Mouse (Mus musculus) monocyte, adult 2 months (primary cell): ENCODE measurements around the gene Olfr1396.
A peak's percentile ranks its signal among the peaks of the same experiment; 100 is the strongest.

Source experiments
- DNase-seq, 2 experiments: peaks; one replicate each; pipeline ENCODE4 v3.0.0; 2022; ENCODE audit warnings: low spot score in 2 of 2, low read depth in 1 of 2

The Olfr1396 gene

GRCm38 (mm10) chr11:49114774-49115173, at the start of gene Olfr1396:
Gene Olfr1396 (minus strand): TSS chr11:49114874.
- no peak for DNase-seq

GRCm38 (mm10) chr11:49156821-49157814, 42.4 kb upstream of the Olfr1396 start:
- DNase-seq, result no peak

DNA sequence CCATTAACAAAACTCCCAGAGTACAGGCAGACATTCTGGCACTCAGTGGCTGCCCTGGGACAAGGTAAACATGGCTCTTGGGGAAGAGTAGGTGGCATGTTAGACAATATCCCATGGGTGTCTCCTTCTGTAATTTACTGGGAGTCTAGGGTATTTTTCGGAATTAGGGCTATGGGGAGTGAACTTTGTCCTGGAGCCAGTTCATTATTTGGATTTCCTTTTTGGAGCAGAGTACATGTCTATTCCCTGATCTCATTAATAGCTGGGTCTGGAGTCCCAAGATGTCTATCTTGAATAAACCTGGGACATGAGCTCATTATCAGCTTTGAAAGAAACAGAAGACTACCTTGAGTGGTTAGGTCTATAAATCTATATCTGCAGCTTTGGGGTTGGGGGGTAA, 39.4 kb upstream of the Olfr1396 start, which contains the start of gene Olfr1394:
TSS of gene Olfr1394 (plus strand) at position 301 of the 400 bp plus-strand sequence.
- no peak for DNase-seq

GRCm38 (mm10) chr11:49141974-49142373, 27.3 kb upstream of the Olfr1396 start, which contains the start of gene Olfr1395:
Gene Olfr1395 (plus strand): TSS chr11:49142274.
- DNase-seq, result no peak

DNA sequence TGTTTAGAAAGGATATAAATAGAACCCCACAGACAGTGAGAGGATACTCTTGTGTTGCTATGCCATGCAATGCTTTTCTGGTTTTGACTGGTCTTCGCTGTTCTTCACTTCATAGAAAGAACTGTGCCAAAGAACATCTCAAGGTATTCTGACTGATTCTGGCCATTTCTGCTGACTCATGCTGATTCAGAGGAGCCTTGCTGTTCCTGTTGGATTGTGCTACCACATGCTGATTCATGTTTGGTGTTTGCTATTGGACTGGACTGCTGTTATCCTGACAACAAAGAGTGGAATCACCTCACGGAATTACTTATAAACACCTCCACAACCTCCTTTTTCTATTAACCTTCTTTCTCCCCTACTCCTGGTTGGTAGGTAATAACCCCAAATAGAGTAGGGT, 9.5 kb upstream of the Olfr1396 start:
- DNase-seq, result no peak

DNA sequence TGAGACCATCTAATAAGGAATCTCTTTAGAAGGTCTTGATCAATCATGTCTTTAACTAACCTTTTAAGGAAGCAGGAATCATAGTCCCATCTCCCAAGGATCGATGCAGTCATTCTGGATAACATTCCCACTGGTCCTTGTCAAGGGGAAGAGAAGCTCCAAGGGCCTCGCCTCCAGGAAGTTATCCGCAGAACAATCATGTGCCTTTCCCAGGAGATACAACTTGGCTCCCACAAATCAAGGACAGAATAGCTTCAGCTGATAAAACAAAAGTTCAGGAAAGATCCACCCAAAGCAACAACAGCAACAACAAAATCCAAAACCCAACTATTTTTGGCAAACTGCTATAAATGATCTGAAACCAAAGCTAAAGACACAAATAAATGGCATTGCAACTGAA, 5.0 kb upstream of the Olfr1396 start:
- DNase-seq, result no peak

GRCm38 (mm10) chr11:49114158-49114557, 516 bp downstream of the Olfr1396 start:
- DNase-seq, result no peak

DNA sequence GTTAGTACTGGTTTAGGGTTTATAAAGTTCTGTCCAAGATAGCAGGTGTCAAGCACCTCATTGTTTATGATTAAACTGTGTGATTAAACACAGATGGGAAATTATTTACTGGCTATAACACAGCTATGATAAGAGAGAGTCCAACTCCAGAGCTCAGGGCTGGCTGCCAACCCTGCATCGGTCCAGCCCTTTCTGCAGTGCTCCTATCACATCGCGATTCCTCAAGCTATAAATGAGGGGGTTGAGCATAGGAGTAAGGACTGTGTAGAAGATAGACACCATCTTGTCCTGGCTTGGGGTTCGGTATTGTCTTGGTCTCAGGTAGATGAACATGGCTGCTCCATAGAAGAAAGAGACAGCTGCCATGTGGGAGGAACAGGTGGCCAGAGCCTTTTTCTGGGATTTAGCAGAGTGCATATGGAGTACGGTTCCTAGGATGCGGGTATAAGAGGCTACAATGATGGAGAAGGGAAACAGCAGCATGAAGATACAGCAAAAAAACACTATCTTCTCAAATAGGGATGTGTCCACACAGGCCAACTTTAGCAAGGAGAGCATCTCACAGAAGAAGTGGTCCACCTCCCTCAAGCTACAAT, 2.0 kb downstream of the Olfr1396 start:
- DNase-seq, result no peak

GRCm38 (mm10) chr11:49111000-49111399, 3.7 kb downstream of the Olfr1396 start:
- no peak for DNase-seq

DNA sequence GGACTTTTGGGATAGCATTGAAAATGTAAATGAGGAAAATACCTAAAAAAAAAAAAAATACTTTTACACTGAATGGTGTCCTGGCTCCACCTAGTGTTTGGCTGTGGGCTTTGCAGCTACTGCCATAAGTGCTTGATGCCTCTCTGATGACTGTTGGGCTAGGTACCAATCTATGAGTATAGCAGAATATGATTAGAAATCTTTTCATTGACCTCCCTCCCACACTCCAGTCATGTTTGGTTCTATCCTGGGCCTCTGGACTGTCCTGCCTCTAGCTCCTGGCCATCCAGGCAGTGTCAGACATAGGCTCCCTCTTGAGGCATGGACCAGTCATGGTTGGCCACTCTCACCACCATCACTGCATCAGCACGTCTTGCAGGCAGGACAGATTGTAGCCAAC, 5.8 kb downstream of the Olfr1396 start:
- DNase-seq, result no peak

DNA sequence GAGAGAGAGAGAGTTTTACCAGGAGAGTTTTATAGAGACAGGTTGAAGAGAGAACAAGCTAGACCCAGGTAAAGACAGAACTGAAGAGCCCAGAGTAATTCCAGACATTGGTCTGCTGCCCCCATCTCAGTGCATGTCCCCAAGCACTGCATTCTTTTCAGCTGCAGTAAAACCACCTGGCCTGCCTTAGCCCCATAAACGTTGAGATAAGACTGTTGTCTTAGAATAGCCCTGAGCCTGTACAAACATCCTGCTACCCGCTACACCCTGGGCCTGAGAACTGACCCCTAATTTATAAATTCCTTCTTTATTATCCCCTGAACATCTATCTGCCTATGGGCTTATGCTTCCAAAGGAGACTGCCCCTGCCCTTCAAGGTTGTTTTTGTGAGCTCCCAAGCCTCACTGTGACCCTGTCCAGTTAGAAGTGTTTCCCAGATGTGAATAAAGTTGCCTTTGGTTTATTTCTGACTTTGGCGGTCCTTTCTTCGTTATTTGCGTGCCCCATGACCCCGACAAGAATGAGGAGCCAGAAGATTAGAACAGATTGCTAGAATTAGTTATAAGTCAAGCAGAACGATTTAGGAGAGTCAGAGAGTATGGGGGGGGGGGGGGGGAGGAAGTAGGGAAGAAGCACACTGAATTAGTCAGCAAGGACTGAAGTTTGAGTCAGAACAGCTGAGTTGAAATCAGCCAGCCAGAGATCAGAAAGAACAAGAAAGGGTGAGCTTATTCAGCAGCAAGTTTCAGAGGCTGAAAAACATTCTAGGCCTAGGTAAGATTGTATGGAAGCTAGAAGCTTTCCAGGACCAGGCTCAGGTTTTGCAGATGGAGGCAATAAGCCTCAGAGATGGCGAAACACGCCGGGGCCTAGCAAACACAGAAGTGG, 6.8 kb downstream of the Olfr1396 start:
- DNase-seq, result no peak

- DNase-seq, result no peak
These were observed 8.9 kb downstream of the Olfr1396 start for GRCm38 (mm10) chr11:49105752-49106151.

- peak; percentile 36 to 77 for DNase-seq
These were observed 11.5 kb downstream of the Olfr1396 start for GRCm38 (mm10) chr11:49103047-49103693.

DNA sequence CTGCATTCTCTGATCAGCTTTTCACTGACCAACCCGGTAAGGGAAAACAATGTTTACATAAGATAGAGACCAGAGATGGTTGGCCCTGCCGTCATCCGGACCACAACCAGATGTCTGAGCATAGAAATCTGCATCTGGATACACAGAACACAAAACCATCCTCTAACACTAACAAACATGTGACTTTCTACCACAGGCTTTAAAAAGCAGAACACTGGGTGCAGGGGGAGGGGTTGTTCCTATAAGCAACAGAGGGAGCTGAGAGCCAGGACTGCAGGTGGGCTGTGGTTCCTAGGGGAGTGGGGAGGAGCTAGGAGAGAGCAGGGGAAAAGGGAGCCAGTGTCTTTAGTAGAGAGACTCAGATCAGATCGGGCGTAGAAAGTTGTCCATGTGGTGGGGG, 13.2 kb downstream of the Olfr1396 start:
- DNase-seq, result no peak

- DNase-seq, result no peak
These were observed 14.3 kb downstream of the Olfr1396 start for GRCm38 (mm10) chr11:49100409-49100808.

GRCm38 (mm10) chr11:49095367-49095766, 19.3 kb downstream of the Olfr1396 start:
- DNase-seq, result no peak

DNA sequence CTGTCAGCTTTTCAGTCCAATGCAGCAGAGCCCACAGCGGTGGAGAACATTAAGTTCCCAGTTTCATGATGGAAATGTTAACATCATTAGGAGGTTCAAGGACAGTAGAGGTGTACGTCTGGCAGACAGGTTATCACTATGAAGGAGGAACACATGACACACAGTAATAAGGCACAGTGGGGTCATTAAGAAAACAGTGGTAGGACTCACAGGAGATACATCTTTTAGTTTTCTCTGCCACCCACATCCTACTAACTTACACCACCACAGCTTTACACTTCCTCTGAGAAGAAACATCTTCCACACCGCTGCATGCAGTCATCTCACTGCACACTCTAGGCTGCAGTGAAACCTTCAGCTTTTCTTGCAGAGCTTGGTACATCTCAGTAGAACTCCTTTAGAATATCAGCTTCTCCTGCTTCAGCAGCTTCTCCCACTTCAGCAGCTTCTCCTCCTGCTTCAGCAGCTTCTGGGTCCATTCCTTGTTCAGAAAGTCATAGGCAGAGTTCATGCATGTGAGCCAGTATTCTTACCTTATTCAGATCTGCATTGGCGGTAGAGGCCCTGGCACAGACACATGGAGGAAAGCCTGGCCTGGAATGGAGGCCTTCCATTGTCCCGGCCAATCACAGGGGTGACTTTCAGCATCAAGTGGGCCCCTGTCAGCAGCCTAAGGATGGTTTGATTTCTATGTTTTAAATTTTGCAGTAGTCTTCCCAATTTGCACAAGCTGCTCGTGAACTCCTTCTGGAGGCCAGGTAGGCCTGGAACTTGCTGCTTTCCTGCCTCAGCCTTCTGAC, 20.6 kb downstream of the Olfr1396 start:
- DNase-seq, result no peak

GRCm38 (mm10) chr11:49092786-49093185, 21.9 kb downstream of the Olfr1396 start:
- no peak for DNase-seq

DNA sequence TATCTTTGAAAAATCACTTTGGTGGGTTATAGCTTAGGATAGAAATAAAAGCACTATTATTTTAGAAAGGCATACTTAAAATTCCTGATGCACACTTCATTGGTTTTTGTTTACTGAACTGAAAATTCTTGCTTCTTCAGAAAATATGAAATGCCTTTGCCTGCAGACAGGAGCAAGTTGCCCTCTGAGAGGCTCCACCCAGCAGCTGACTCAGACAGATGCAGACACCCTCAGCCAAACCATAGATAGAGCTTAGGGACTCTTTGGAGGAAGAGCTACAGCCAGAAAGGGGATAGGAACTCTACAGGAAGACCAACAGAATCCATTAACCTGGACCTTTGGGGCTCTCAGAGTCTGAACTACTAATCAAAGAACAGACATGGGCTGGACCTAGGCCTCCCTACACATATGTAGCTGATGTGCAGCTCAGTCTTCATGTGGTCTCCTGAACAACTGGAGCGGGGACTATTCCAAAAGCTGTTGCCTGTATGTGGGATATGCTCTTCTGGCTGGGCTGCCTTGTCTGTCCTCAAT, 22.6 kb downstream of the Olfr1396 start:
- no peak for DNase-seq

GRCm38 (mm10) chr11:49091171-49091570, 23.5 kb downstream of the Olfr1396 start:
- no peak for DNase-seq
